Mouse (Mus musculus) G1E-ER4 (cell line): Measurements from ENCODE around the gene Vmn1r211. TPM values are rescaled to one million over a fixed set of nuclear protein-coding genes. Genes with fewer than 3 reads are reported as not detected.
"Not testable (repeated sequence)": the region's sequence is repeated elsewhere in the genome, so short reads cannot be mapped to it uniquely, and the experiment has no call there.

ENCODE experiments used
- GATA1 ChIP-seq: IDR thresholded peaks from one replicate; pipeline ENCODE4 v1.8.0; 2012; ENCODE audit warnings: low read length, inconsistent platforms
- polyA plus RNA-seq: library from polyadenylated mRNA; stranded (reverse); fragments of >175 nt; gene quantifications from 2 replicates; pipeline ENCODE4 v1.2.3, GENCODE M21; 2012

The Vmn1r211 gene
- not detected in 2 replicates for polyA plus RNA-seq

DNA sequence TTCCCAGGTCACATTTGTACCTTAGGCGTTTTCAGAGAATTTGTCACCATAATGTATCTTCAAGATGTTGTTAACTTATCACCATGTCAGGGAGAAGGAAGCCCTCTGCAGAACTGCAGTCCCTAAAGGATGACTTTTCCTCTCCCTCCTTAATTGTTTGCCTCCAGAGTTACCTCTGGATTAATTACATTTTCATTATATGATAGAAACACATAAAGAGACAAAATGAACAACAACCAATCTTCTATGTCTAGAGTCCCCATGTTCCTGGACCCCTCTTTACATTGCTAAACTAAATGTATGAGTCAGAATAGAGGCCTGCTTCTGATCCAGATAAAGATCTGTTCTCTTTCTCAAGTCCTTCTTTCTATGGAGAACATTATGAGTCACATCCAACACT, at the start of gene Vmn1r211:
Gene Vmn1r211, minus strand, starts transcription at position 101 of the 400 bp plus-strand sequence.
- no peak for TF ChIP-seq GATA1

DNA sequence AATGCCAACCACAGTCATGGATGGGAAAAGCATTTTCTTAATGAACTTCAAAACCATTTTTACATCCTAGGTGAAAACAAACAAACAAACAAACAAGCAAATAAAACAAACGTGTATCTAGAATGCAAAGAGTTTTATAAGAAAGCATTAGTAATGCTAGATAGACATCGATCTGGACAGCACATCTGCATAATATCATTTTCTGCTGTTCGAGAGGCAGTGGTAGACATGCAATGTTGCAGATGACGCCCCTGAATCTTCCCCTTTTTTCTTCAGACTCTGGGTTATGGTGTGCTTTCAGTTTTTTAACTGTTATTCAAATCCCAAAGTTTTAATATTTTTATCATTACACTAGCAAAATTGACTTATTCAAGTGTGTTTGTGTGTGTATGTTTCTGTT, 26.7 kb upstream of the Vmn1r211 start, which contains the start of gene Vmn1r212:
Gene Vmn1r212, minus strand, starts transcription at position 101 of the 400 bp plus-strand sequence.
- TF ChIP-seq GATA1: no peak

- TF ChIP-seq GATA1: no peak
Observed at GRCm38 (mm10) chr13:22879257-22879656, 21.9 kb upstream of the Vmn1r211 start.

DNA sequence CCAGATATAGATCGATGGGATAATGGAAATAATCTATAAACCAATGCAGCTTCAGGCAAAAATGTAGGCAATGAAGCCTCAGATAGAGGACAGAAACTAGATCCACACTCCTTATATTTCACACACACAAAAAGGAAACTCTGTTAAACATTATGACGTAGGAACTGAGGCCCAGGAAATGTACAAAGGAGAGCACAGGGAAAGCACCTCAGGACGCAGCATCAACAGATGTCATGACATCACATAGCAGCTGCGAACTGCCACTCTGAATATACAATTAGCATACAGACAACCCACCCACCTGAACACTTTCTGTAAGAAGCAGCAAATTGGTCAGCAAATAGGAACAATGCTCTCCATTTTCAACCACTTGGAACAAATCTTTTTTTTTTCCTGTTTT, 2.6 kb downstream of the Vmn1r211 start:
- no peak for TF ChIP-seq GATA1

DNA sequence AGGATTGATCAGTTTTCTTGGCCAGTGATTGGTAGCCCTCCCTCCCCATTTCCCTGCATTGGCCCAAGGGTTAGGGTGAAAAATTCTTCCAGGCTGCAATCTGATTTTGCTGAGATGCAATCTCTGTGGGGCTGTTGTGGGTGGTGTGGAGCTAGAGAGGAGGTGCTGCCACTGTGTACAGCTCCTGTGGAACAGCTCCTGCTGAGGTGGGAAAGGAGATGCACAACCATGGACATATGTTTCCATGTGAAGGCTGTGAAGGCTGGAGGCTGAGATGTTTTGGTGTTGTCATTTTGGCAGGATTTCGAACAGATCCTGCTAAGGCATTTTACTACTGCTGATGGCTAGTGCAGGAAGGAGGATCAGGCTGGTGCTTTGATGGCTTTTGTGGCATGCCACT, 10.6 kb downstream of the Vmn1r211 start:
- no peak for TF ChIP-seq GATA1

GRCm38 (mm10) chr13:22831248-22831647, 26.1 kb downstream of the Vmn1r211 start, which contains the start of gene Vmn1r210:
TSS of gene Vmn1r210 (minus strand) at chr13:22831348.
- no peak for TF ChIP-seq GATA1

DNA sequence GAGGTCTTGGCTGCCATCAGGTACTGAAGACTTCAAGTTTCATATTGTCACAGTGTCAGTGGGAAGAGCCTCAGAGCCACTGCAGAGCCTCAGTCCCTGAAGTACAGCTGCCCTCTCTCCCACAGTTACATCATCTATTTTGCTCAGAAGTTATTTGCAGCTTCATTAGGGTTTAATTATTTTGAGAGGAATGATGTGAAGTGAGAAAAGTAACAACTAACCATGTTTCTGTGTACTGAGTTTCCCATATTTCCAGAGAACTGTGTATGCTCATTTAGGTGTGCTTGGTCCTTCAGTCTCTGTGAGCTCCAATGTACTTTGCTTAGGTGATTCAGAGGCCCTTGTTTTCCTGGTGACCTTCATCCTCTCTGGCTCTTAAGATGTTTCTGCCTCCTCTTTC, 47.8 kb downstream of the Vmn1r211 start, which contains the start of gene Vmn1r209:
Gene Vmn1r209, minus strand, starts transcription at position 101 of the 400 bp plus-strand sequence.
- TF ChIP-seq GATA1: not testable (repeated sequence)

Other genes starting within 250 kb of the Vmn1r211 start
- not detected in 2 replicates for gene Vmn1r206, start 233.3 kb downstream of the Vmn1r211 start, polyA plus RNA-seq
- not detected in 2 replicates for gene Vmn1r207-ps, start 127.9 kb downstream of the Vmn1r211 start, polyA plus RNA-seq
- not detected in 2 replicates for gene Vmn1r208, start 80.2 kb downstream of the Vmn1r211 start, polyA plus RNA-seq
- not detected in 2 replicates for gene Vmn1r209, start 47.9 kb downstream of the Vmn1r211 start, polyA plus RNA-seq
- gene Vmn1r210, start 26.2 kb downstream of the Vmn1r211 start, polyA plus RNA-seq: not detected in 2 replicates
- not detected in 2 replicates for gene Vmn1r212, start 26.6 kb upstream of the Vmn1r211 start, polyA plus RNA-seq
- gene Vmn1r213, start 150.1 kb upstream of the Vmn1r211 start, polyA plus RNA-seq: not detected in 2 replicates
- not detected in 2 replicates for gene Vmn1r214, start 172.9 kb upstream of the Vmn1r211 start, polyA plus RNA-seq
- gene Vmn1r215, start 210.5 kb upstream of the Vmn1r211 start, polyA plus RNA-seq: not detected in 2 replicates